Mouse (Mus musculus): ENCODE data around the gene Il17c.

GRCm38 (mm10) chr8:122457171-122457570 is 35.4 kb downstream of the Il17c start:
- TF ChIP-seq POLR2A (IDR thresholded peaks at IDR 0.05; ENCODE audit: borderline replicate concordance, control insufficient read depth, low read depth, low read length) (no peak), CTCF (IDR thresholded peaks at IDR 0.05; ENCODE audit: control insufficient read depth, insufficient read depth, low read length) (no peak)
